Mouse (Mus musculus): ENCODE results near the gene Col19a1. TPM values are rescaled to one million over a fixed set of nuclear protein-coding genes. Genes with fewer than 3 reads are reported as not detected.

The Col19a1 gene
- total RNA-seq, 2 experiments from 2014 or later = 33.8 to 39.0 TPM

Other genes starting within 250 kb of the Col19a1 start
- gene Lmbrd1, start 91.2 kb upstream of the Col19a1 start, total RNA-seq (2021) = 100 to 1,000 TPM; 117 to 120 TPM